Mouse (Mus musculus) liver, embryonic 11.5 days (tissue): Measurements from ENCODE around the gene Cyp21a1. TPM values are rescaled to one million over a fixed set of nuclear protein-coding genes. Genes with fewer than 3 reads are reported as not detected.

ENCODE experiments used
- microRNA-seq: library from miRNA; unstranded; fragments of <30 nt; microRNA quantifications from one replicate; pipeline ENCODE4, GENCODE M21; 2017; ENCODE audit warnings: borderline number of aligned reads
- polyA plus RNA-seq: library from polyadenylated mRNA; unstranded; fragments of >200 nt; fragmentation: Nextera tagmentation; extraction: Ambion mirVana; gene quantifications from 2 replicates; pipeline ENCODE4 v1.2.1, GENCODE M21; 2014

The Cyp21a1 gene
- polyA plus RNA-seq, 1 experiment from 2014 or later: not detected

Small RNAs within 50 kb of the gene (microRNA-seq; reads per million reads assigned to microRNA genes)
- gene Gm27471 (not detected), gene Mir6970 (not detected), gene Mir6971 (3.5 reads per million, percentile 4 among the genes with 10 or more reads in this experiment)

Other genes starting within 250 kb of the Cyp21a1 start
- gene Notch4, start 240.3 kb downstream of the Cyp21a1 start, polyA plus RNA-seq: 2.2 and 4.1 TPM in 2 replicates
- gene Gpsm3, start 214.8 kb downstream of the Cyp21a1 start, polyA plus RNA-seq: 18.5 and 19.8 TPM in 2 replicates
- 10.4 and 11.4 TPM in 2 replicates for gene Pbx2, start 213.3 kb downstream of the Cyp21a1 start, polyA plus RNA-seq
- gene Ager, start 206.7 kb downstream of the Cyp21a1 start, polyA plus RNA-seq: 1.3 and 1.7 TPM in 2 replicates
- gene Rnf5, start 200.9 kb downstream of the Cyp21a1 start, polyA plus RNA-seq: 109 TPM in 2 replicates
- gene Agpat1, start 200.3 kb downstream of the Cyp21a1 start, polyA plus RNA-seq: 57.2 and 64.8 TPM in 2 replicates
- 1.2 and 1.6 TPM in 2 replicates for gene Egfl8, start 188.6 kb downstream of the Cyp21a1 start, polyA plus RNA-seq
- 23.1 and 25.8 TPM in 2 replicates for gene Ppt2, start 176.1 kb downstream of the Cyp21a1 start, polyA plus RNA-seq
- not detected in 2 replicates for gene Prrt1, start 175.0 kb downstream of the Cyp21a1 start, polyA plus RNA-seq
- 9.5 and 9.7 TPM in 2 replicates for gene Fkbpl, start 159.8 kb downstream of the Cyp21a1 start, polyA plus RNA-seq
- 39.9 and 48.5 TPM in 2 replicates for gene Atf6b, start 157.4 kb downstream of the Cyp21a1 start, polyA plus RNA-seq
- gene Tnxb, start 134.0 kb downstream of the Cyp21a1 start, polyA plus RNA-seq: 0.10 TPM in 1 of 2 replicates, not detected in the other
- gene C4b, start 60.7 kb downstream of the Cyp21a1 start, polyA plus RNA-seq: 0.13 and 0.23 TPM in 2 replicates
- gene Stk19, start 32.4 kb upstream of the Cyp21a1 start, polyA plus RNA-seq: 25.1 and 27.1 TPM in 2 replicates
- gene Dxo, start 32.5 kb upstream of the Cyp21a1 start, polyA plus RNA-seq: 55.4 and 56.3 TPM in 2 replicates
- gene Skiv2l, start 45.6 kb upstream of the Cyp21a1 start, polyA plus RNA-seq: 43.7 and 44.8 TPM in 2 replicates
- 108 and 114 TPM in 2 replicates for gene Nelfe, start 45.8 kb upstream of the Cyp21a1 start, polyA plus RNA-seq
- 67.6 and 74.9 TPM in 2 replicates for gene Cfb, start 58.0 kb upstream of the Cyp21a1 start, polyA plus RNA-seq
- 0.45 and 0.86 TPM in 2 replicates for gene Zbtb12, start 74.9 kb upstream of the Cyp21a1 start, polyA plus RNA-seq
- 0.09 TPM in 1 of 2 replicates, not detected in the other for gene Gm20547, start 77.5 kb upstream of the Cyp21a1 start, polyA plus RNA-seq
- 8.1 and 9.0 TPM in 2 replicates for gene C2, start 93.7 kb upstream of the Cyp21a1 start, polyA plus RNA-seq
- 43.6 and 50.9 TPM in 2 replicates for gene Ehmt2, start 93.9 kb upstream of the Cyp21a1 start, polyA plus RNA-seq
- gene Slc44a4, start 109.9 kb upstream of the Cyp21a1 start, polyA plus RNA-seq: 0.97 and 1.3 TPM in 2 replicates
- 24.4 and 26.4 TPM in 2 replicates for gene Neu1, start 126.7 kb upstream of the Cyp21a1 start, polyA plus RNA-seq
- 0.14 and 0.41 TPM in 2 replicates for gene Hspa1b, start 154.7 kb upstream of the Cyp21a1 start, polyA plus RNA-seq
- gene Gm20481, start 165.4 kb upstream of the Cyp21a1 start, polyA plus RNA-seq: not detected in 2 replicates
- 4.7 and 5.7 TPM in 2 replicates for gene Hspa1a, start 167.6 kb upstream of the Cyp21a1 start, polyA plus RNA-seq
- 0.66 and 1.5 TPM in 2 replicates for gene Hspa1l, start 168.1 kb upstream of the Cyp21a1 start, polyA plus RNA-seq
- 304 and 315 TPM in 2 replicates for gene Lsm2, start 177.3 kb upstream of the Cyp21a1 start, polyA plus RNA-seq
- 234 and 245 TPM in 2 replicates for gene Vars, start 196.4 kb upstream of the Cyp21a1 start, polyA plus RNA-seq
- 0.16 TPM in 2 replicates for gene Vwa7, start 212.0 kb upstream of the Cyp21a1 start, polyA plus RNA-seq
- 6.9 and 8.5 TPM in 2 replicates for gene Sapcd1, start 223.5 kb upstream of the Cyp21a1 start, polyA plus RNA-seq
- 3.8 and 4.7 TPM in 2 replicates for gene Msh5, start 242.2 kb upstream of the Cyp21a1 start, polyA plus RNA-seq
- 118 and 134 TPM in 2 replicates for gene Clic1, start 245.4 kb upstream of the Cyp21a1 start, polyA plus RNA-seq